Mouse (Mus musculus): ENCODE measurements around the gene Vash2. TPM values are rescaled to one million over a fixed set of nuclear protein-coding genes. Genes with fewer than 3 reads are reported as not detected.

Vash2 gene
- 0.74 and 2.0 TPM in 2 replicates for polyA plus RNA-seq (2012; rRNA removed)

GRCm38 (mm10) chr1:190979100-190979563, at the start of gene Vash2:
Vash2 (minus strand) TSS chr1:190979296.

GRCm38 (mm10) chr1:191026021-191026713, 47.1 kb upstream of the Vash2 start, which contains the start of gene Flvcr1:
Flvcr1 (minus strand) TSS chr1:191026158.

DNA sequence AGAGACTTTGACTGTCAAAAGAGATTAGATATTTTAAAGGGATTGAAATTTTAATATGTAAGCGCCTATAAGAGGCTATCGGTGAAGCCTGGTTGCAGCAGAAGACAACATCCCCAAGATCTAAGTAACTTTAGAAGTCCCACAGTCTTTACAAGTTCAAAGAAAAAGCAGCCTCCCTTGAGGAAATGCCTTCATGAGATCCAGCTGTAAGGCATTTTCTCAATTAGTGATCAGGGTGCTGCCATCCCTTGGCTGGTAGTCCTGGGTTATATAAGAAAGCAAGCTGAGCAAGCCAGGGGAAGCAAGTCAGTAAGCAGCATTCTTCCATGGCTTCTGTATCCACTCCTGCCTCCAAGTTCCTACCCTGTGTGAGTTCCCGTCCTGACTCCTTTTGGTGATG, 54.3 kb downstream of the Vash2 start, which contains the start of gene Angel2:
Gene Angel2 (plus strand): TSS at position 301 of the 400 bp plus-strand sequence.

GRCm38 (mm10) chr1:190911415-190912123, 67.5 kb downstream of the Vash2 start, which contains the start of gene Rps6kc1:
Rps6kc1 (minus strand) TSS chr1:190911770.

Other genes with a start within 250 kb of the Vash2 start
- gene Rps6kc1, start 67.5 kb downstream of the Vash2 start, polyA plus RNA-seq (2012; rRNA removed) = 6.1 and 15.1 TPM in 2 replicates
- 26.9 and 27.9 TPM in 2 replicates for gene Angel2, start 54.2 kb downstream of the Vash2 start, polyA plus RNA-seq (2012; rRNA removed)
- 16.9 and 20.9 TPM in 2 replicates for gene Flvcr1, start 46.9 kb upstream of the Vash2 start, polyA plus RNA-seq (2012; rRNA removed)
- gene Spata45, start 57.3 kb upstream of the Vash2 start, polyA plus RNA-seq (2012; rRNA removed) = not detected in 2 replicates
- 2.6 and 2.8 TPM in 2 replicates for gene Tatdn3, start 83.6 kb upstream of the Vash2 start, polyA plus RNA-seq (2012; rRNA removed)
- gene Nsl1, start 83.7 kb upstream of the Vash2 start, polyA plus RNA-seq (2012; rRNA removed) = 1.9 and 2.6 TPM in 2 replicates
- gene Batf3, start 118.6 kb upstream of the Vash2 start, polyA plus RNA-seq (2012; rRNA removed) = 5.7 and 6.8 TPM in 2 replicates
- not detected in 2 replicates for gene Fam71a, start 185.5 kb upstream of the Vash2 start, polyA plus RNA-seq (2012; rRNA removed)
- gene Atf3, start 238.7 kb upstream of the Vash2 start, polyA plus RNA-seq (2012; rRNA removed) = 18.1 and 21.0 TPM in 2 replicates

Measured in colon, adult 2 months (tissue).